Mouse (Mus musculus) kidney, embryonic 16.5 days (tissue): ENCODE measurements around the gene Lrrc55. TPM values are rescaled to one million over a fixed set of nuclear protein-coding genes. Genes with fewer than 3 reads are reported as not detected.

Experiments used
- ATAC-seq: fragments of 200-750 bp; cut with Nextera tagmentation; 2 replicates; pipeline ENCODE4 v1.8.0; 2017; ENCODE audit warnings: moderate TSS enrichment; ENCODE audit not compliant: low FRiP score, low TSS enrichment
- H3K27ac ChIP-seq: fragments of 300-500 bp; sonication (generic); 2 replicates; pipeline ENCODE4 v1.5.1; 2014; ENCODE audit warnings: low read length
- H3K27me3 ChIP-seq: fragments of 300-500 bp; sonication (generic); 2 replicates; pipeline ENCODE4 v1.6.1; 2014; ENCODE audit warnings: low read length, control low read depth, mixed read lengths; ENCODE audit not compliant: insufficient read depth
- H3K36me3 ChIP-seq: fragments of 300-500 bp; sonication (generic); 2 replicates; pipeline ENCODE4 v1.6.1; 2014; ENCODE audit warnings: low read length, control low read depth, mixed read lengths; ENCODE audit not compliant: insufficient read depth
- H3K4me1 ChIP-seq: fragments of 300-500 bp; sonication (generic); 2 replicates; pipeline ENCODE4 v1.6.1; 2014; ENCODE audit warnings: low read length, control low read depth, mixed read lengths; ENCODE audit not compliant: insufficient read depth
- H3K4me2 ChIP-seq: fragments of 300-500 bp; sonication (generic); replicated peaks from 2 replicates; pipeline ENCODE4 v1.6.1; 2014; ENCODE audit warnings: low read depth, low read length
- H3K4me3 ChIP-seq: fragments of 300-500 bp; sonication (generic); 2 replicates; pipeline ENCODE4 v1.5.1; 2014; ENCODE audit warnings: mild to moderate bottlenecking, low read length
- H3K9ac ChIP-seq: fragments of 300-500 bp; sonication (generic); replicated peaks from 2 replicates; pipeline ENCODE4 v1.6.1; 2014; ENCODE audit warnings: low read length
- H3K9me3 ChIP-seq: fragments of 300-500 bp; sonication (generic); 2 replicates; pipeline ENCODE4 v1.6.1; 2016; ENCODE audit warnings: low read length, control low read depth
- WGBS: fragments of 180-500 bp; shearing (Covaris S2); extraction: QIAGEN DNeasy Blood & Tissue Kit; methylation state at CpG from one replicate; pipeline ENCODE4 v1.1.7; 2014; 5-methylcytosine and 5-hydroxymethylcytosine counted together
- polyA plus RNA-seq: library from polyadenylated mRNA; unstranded; fragments of >200 nt; fragmentation: Nextera tagmentation; extraction: Ambion mirVana; gene quantifications from 2 replicates; pipeline ENCODE4 v1.2.1, GENCODE M21; 2015

Gene Lrrc55
- polyA plus RNA-seq, 1 experiment from 2014 or later: 0.80 TPM

DNA sequence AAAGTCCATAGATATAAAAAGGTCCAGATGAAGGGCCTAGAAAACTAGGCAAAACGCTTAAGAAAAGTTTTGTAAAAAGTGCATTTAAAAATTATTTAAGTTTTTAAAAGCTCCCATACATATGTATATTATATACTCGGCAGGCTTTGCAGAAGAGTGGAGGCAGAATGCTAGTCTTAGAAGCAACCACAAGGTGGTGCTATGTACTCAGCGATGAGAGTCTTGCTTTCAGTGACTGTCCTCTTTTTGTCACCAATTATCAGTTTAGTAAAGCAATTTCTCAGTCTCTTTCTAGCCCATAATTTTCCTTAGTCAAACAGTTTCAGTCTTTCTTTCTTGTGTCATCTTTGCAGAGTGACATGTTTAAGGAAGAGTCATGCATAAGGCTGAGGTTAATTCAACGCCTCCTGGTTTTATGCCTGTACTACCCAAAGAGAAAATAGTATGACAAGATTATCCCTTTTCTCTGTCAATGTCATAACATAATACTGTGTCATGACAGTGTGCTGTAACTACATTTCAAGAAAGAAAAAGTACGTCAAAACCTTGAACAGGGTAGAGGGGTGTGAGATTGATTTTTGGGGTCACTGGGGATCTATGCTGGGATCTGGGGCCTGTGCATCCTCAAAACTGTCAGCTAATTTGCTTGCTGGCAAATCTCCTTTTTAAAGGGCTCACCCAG, 73.7 kb downstream of the Lrrc55 start:
- H3K9ac ChIP-seq: no peak overlapping the region
- no peak overlapping the region for H3K27ac ChIP-seq
- peak; percentile 60 for ATAC-seq
- no peaks in the 10 kb centered on the region for H3K27me3 ChIP-seq
- no peak overlapping the region for H3K4me3 ChIP-seq
- no peaks in the 10 kb centered on the region for H3K4me1 ChIP-seq
- H3K36me3 ChIP-seq: no peaks in the 10 kb centered on the region
- WGBS: 35% methylated on average over 5 of the region's 5 CpGs
- no peak overlapping the region for H3K4me2 ChIP-seq
- no peaks in the 10 kb centered on the region for H3K9me3 ChIP-seq

Other genes starting within 250 kb of the Lrrc55 start
- gene Prg2, start 216.7 kb downstream of the Lrrc55 start, polyA plus RNA-seq: 0.36 TPM in 1 of 2 replicates, not detected in the other
- gene Prg3, start 209.0 kb downstream of the Lrrc55 start, polyA plus RNA-seq: not detected in 2 replicates
- gene Ssrp1, start 160.0 kb downstream of the Lrrc55 start, polyA plus RNA-seq: 316 and 329 TPM in 2 replicates
- 0.56 and 1.3 TPM in 2 replicates for gene P2rx3, start 159.7 kb downstream of the Lrrc55 start, polyA plus RNA-seq
- 34.2 and 40.6 TPM in 2 replicates for gene Tnks1bp1, start 149.2 kb downstream of the Lrrc55 start, polyA plus RNA-seq
- 125 and 126 TPM in 2 replicates for gene Aplnr, start 61.0 kb downstream of the Lrrc55 start, polyA plus RNA-seq
- not detected in 2 replicates for gene Olfr987, start 142.1 kb upstream of the Lrrc55 start, polyA plus RNA-seq
- gene Olfr988, start 166.0 kb upstream of the Lrrc55 start, polyA plus RNA-seq: not detected in 2 replicates
- gene Olfr992, start 212.3 kb upstream of the Lrrc55 start, polyA plus RNA-seq: not detected in 2 replicates
- not detected in 2 replicates for gene Olfr993, start 217.7 kb upstream of the Lrrc55 start, polyA plus RNA-seq
- not detected in 2 replicates for gene Olfr994, start 239.3 kb upstream of the Lrrc55 start, polyA plus RNA-seq
- not detected in 2 replicates for gene Olfr995, start 246.4 kb upstream of the Lrrc55 start, polyA plus RNA-seq